Mouse (Mus musculus) MEL-GATA-1-ER (cell line): ENCODE results near the gene Nol4l.
A peak's percentile ranks its signal among the peaks of the same experiment; 100 is the strongest.

ENCODE experiments used
- DNase-seq: peaks from one replicate; pipeline ENCODE4 v3.0.0-alpha.2; 2012; ENCODE audit warnings: low read depth; ENCODE audit errors: extremely low read depth

Nol4l gene

GRCm38 (mm10) chr2:153529931-153530766, at the start of gene Nol4l:
Gene Nol4l (minus strand): TSS chr2:153529971.
- no peak for DNase-seq

DNA sequence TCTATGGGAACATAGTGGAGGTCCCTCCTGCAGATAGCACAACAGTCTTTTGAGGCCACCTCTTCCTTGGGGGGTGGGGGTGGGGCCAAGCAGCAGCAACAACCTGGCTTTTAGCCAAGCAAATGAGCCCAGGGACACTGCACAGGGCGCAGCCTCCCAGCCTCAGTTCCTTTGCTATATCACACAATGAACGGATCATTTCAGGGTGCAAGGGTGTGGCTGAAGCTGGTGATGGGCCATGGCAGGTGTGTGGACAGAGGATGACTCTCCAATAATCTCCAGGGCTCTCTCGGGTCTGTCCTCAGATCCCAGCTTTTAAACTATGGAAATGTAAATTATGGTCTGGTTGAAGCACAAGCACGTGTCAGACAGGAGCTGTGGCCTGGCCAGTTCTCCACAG, 47.4 kb upstream of the Nol4l start:
- no peak for DNase-seq

DNA sequence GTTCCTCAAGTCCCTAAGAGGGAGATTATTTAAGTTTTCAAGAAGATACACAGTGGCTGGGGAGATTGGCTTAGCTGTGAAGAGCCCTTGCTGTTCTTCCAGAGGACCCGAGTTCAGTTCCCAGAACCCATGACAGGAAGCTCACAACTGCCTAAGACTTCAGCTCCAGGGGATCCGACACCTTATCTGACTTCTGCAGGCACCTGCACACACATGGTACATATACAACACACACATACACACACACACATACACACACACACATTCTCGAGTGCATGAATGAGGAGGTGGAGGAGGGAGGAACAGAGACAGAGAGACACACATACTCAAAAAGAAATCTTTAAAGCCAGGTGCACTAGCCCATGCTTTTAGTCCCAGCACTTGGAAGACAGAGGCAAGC, 46.4 kb upstream of the Nol4l start:
- DNase-seq, result peak; percentile 85

GRCm38 (mm10) chr2:153575554-153575953, 45.8 kb upstream of the Nol4l start:
- no peak for DNase-seq

GRCm38 (mm10) chr2:153573101-153573500, 43.3 kb upstream of the Nol4l start:
- DNase-seq, result no peak

DNA sequence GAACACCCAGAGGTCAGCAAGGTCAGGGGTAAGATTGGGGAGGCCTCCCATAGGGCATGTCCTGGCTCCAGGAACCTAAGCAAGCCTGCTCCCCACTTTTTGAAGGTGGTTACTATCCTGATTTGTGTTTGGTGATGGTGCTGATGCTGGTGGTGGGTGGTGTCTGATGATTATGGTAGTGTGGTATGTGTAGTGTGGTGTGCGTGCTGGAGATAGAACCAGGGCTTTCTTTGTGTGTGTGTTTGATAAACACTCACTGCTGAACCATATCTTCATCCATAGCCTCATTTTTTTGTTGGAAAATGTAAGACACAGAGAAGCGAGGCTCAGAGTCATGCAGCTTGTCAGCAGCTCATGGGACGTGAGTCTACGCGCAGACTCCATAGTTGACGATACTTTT, 38.8 kb upstream of the Nol4l start:
- DNase-seq, result no peak

DNA sequence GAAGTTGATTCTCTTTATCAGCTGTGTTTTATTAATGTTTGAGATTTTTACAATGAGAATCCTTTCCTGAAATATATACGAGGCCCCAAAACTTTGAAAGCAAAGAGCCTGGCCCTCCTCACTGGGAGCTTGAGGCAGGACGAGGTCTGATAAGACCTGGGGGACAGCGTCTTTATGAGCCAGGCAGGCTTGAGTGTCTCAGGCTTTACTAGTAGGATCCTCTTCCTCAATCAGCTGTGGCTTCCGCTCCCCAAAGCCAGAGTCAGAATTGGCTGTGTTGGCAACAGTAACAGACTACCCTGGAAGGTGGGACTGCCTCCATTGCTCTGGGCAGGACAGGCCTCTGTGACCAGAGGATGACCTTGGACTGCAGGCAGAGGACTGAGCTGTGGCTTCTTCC, 38.2 kb upstream of the Nol4l start:
- no peak for DNase-seq

DNA sequence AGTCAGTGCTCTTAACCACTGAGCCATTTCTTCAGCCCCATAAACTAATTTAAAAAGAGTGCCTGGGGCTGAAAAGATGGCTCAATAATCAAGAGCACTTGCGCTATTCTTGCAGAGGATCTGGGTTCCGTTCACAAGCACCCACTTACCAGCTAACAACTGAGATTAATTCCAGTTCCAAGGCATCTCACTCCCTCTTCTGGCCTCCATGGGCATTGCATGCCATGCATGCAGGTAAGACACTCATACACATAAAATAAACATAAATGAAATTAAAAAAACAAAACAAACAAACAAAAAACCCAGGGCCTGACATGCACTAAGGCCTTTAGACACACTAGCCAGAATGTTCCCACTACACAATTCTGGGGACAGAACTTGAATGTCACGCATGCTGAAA, 34.6 kb upstream of the Nol4l start:
- DNase-seq, result no peak

DNA sequence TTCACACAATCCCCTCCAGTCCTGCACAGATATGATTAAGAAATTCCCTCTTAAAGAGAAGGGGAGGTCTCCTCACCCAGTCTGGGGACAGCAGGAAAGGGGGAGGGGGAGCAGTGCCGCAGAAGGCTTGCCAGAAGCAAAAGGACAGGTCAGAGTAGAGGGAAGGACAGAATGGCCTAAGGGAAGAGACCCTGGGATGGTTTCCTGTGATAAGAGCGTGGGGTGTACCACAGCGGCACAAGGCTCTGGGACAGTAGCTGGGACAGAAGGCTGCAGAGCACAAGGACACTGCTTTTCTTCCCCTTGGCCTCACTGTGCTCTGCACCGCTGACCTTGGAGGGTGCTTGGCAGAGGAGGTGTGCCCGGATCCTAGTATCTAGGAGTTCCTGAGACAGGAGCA, 31.8 kb upstream of the Nol4l start:
- DNase-seq, result no peak

DNA sequence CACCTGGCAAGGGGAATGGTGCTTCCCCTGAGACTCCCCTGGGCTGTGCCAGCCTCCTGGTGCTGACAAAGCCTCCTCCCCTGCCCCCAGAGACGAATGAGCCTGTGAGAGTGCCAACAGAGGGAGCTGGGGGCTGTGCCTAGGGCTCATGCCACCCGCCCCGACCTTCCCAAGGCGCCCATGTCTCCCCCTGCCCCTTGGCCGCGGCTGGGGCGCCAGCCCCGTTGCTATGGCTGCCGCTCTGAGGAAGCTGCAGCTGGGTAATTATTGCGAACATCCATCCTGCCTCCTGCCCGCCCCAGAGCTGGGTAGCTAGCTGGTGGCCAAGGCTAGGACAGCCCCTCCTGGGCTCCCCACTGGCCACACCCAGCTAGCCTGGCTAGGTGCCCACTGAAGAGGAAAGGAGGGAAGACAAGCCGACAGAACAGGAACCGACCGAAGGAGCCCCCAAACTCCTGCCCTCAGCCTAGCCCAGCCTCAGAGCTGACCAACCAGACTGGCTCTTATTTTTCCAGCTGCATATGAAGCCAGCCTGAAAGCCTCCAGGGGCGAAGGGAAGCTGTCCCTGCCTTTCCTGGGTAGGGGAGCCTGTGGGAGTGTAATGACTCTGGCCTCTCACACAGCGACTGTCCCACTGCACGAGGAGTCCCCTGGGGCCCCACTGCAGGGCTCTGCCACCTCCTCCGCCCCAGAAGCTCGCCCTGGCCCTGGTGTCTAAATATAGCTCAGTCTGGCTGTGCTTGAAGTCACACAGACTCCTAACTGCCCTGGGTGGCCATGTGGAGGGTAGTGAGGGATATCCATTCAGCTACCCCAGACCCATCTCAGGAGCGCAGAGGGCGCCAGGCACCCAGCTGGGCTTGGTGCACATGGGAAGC, 31.1 kb upstream of the Nol4l start:
- no peak for DNase-seq

DNA sequence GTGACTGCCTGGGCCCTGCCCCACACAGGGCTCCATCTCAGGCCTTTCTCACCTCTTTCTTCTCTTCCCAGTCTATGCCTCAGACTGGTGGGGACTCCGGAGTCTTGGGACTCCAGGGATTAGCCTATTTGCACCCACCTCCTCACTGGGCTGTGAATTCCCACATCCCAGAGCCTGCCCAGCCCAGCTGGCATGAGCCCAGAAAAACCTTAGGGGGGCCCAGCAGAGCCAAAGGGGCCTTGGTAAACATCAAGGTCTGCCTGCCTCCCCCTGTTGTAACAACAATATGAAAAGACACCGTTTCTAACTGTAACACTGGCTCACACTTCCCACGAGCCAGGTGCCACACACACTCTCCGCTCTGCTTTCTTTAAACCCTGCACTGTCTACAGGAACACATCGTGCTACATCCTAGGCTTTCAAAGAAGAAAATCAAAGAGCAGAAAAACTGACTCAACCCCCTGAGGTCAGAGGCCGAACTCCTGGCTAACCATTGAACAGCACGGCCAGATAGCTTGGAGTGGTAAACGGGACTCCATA, 29.9 kb upstream of the Nol4l start:
- no peak for DNase-seq

DNA sequence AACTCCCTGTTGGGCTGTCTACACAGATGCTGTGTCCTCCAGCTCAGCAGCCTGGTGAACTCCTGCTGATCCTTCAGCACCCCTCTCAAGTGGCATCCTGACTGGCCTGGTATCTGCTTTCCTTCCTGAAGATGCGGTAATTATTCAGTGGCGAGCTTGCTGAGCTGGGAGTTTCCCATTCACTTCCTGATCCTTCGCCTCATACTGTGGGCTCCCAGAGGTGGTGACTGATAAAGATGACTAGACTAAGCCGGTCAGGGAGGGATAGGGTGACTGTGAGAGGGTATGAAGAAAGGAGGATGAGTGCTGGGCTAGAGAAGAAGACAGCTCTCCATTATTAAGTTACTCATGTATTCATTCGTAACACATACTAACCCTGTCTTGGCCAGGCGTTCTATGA, 28.7 kb upstream of the Nol4l start:
- no peak for DNase-seq

DNA sequence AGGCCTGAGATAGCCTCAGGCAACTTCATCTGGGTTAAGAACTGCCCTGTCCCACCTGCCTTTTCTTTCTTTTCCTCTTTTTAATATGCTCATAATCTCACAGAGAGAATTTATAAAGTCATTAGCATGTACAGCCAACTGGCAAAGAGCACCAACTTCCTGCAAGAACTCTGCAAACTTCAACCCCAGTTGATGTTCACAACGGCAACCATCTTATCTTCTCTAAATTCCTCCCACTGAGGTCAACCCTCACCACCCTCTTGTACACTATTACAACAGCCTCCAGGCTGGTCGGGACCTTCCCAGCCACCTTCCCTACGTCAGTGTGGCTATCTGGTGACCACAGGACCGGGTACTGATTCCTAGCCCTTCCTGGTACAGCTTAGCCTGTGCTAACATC, 27.5 kb upstream of the Nol4l start:
- DNase-seq, result no peak

DNA sequence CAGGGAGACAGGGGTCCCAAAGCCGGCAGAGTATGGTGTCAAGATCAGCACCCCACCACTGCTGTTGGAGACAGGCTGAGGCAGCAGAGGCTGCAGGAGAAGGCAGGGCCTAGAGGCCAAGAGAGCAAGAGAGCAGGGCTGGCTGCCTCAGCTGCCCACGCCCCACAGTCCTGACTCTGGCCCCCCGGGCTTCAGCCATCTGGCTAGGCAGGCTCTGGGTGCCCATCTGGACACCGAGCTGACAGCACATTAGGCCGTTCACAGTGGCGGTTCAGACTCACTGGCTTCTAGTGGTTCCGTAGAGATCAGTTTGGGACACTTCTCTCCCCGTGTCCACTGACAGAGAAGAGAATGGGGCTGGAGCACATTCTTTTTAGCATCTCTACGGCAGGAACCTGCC, 26.4 kb upstream of the Nol4l start:
- no peak for DNase-seq

- no peak for DNase-seq
Measured at GRCm38 (mm10) chr2:153554543-153554942, 24.8 kb upstream of the Nol4l start.

DNA sequence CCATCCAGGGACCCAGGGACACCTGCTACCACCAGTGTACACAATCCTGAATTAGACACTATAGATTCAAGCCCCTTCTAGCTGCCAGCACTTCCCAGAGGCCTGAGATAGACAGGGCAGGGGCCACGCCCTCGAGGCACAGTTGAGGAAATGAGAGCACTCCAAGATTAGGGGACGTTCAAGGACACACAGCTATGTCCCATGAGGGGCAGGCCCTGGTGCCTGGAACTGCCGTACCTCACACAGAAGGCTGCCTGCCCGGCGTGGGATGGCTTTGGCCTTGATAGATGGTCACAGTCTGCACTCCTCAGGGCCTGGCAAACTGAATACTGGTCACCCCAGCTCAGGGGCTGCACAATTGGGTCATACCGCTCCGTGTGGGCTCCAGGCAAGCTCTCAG, 19.7 kb upstream of the Nol4l start:
- no peak for DNase-seq

- no peak for DNase-seq
Measured at GRCm38 (mm10) chr2:153548221-153548923, 18.6 kb upstream of the Nol4l start.

DNA sequence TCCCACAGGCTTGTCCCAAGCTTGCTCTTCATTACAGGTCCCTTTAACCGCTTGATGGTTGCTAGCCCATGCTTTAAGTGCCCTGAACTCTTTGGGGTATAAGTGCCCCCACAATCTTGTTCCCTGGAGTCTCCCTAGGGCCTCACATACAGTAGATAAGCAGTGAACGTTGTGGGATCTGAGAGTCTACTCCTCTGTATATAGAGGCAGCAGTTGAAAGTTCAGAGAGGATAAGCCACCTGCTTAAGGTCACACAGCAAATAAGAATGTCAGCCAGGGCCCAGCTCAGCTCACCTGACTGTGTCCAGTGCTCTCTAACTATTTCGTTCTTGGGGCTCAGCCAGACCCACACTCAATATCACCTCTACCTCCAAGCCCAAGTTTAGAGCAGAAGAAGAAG, 17.9 kb upstream of the Nol4l start:
- no peak for DNase-seq

GRCm38 (mm10) chr2:153546972-153547371, 17.2 kb upstream of the Nol4l start:
- DNase-seq, result no peak

DNA sequence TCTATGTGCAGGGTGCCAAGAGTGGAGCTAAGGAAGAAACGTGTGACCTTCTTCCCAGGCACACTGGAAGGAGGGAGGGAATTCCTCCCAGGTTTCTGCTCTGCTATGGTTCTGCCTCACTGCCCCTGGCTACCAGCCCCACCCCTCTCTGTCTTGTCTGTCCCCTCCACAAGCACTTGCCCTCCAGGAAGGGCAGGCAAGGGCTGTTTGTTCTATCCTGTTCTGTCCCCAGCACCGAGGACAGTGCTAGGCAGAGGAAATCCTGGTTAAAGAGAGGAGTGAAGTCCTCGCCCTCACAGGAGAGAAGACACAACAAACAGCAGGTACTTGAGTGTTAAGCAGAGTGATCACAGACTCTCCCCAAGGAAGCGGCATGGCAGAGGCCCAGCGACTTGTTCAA, 16.7 kb upstream of the Nol4l start:
- DNase-seq, result no peak

DNA sequence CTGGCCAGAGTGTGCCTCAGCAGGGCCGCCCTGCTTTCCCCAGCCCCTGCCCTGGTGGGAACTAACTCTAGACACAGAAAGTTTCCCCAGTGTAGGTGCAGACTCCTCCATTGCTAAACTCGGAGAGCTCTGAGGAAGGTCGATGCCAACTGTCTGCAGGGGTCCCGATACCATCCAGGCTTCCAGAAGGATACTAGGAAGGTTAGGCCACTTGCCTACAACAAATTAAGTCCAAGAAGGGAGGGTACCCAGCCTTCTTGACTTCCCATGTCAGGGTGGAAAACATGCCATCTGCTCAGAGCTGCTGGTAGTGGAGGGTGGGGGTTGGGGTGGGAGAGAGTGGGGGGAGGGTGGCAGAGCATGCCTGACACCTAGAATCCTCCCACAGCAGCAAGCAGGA, 15.0 kb upstream of the Nol4l start:
- DNase-seq, result no peak
